Mouse (Mus musculus) stomach, postnatal 0 days (tissue): ENCODE data around the gene Elf1.
"Not testable (repeated sequence)": the region's sequence is repeated elsewhere in the genome, so short reads cannot be mapped to it uniquely, and the experiment has no call there.

Source experiments
- CTCF ChIP-seq: IDR thresholded peaks from 2 replicates; pipeline ENCODE4 v1.5.1; 2016; ENCODE audit warnings: antibody characterized with exemption, low read depth, mild to moderate bottlenecking, moderate library complexity
- EP300 ChIP-seq: optimal IDR thresholded peaks from 2 replicates; pipeline ENCODE3; 2016; ENCODE audit warnings: antibody characterized with exemption

GRCm38 (mm10) chr14:79452591-79452934, 28.4 kb upstream of the Elf1 start:
- TF ChIP-seq CTCF, EP300: not testable (repeated sequence)
